Mouse (Mus musculus): Measurements from ENCODE around the gene Mrpl34.

The Mrpl34 gene

DNA sequence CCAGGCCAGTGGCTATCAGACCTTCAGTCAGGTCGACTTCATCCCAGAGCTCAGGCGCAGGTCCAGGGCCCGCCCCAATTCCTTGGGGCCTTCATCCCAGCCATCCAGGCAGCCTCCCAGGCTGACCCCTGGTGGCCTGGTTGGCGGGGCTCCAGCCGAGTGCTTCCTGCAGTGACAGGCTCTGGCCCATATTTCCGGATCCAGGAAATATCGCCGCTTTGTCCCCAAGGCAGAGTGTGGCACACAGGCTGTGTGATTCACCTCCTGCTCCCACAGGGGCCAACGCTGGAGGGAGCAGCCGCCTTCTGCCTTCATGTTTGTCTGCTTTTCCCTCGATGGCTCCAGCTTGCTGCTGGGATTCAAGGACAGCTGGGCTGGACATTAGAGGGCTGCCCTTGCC lies 31.7 kb downstream of the Mrpl34 start:
- no peak for DNase-seq (ENCODE audit: low read depth)

DNA sequence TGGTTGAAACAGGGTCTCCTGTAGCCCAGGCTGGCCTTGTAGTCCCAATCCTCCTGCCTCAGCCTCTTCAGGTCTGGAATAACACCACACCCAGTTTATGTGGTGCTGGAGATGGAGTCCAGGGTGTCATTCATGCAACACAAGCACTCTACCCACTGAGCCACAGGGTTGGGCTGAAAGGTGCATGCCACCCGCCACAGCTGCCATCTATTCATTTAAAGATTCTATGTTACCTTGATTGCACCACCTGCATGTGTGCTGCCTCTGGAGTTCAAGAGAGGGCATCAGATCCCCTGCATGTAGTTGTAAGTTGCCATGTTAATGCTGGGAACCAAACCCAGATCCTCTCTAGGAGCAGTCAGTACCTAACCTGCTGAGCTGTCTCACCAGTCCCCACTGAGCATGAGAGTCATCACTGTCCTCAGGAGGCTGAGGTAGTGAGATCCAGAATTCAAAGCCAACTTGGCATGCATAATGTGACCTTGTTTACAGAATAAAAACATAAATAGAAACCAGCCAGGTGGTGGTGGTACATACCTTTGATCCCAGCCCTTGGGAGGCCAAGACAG lies 32.4 kb downstream of the Mrpl34 start:
- DNase-seq (ENCODE audit: low read depth), result no peak

DNA sequence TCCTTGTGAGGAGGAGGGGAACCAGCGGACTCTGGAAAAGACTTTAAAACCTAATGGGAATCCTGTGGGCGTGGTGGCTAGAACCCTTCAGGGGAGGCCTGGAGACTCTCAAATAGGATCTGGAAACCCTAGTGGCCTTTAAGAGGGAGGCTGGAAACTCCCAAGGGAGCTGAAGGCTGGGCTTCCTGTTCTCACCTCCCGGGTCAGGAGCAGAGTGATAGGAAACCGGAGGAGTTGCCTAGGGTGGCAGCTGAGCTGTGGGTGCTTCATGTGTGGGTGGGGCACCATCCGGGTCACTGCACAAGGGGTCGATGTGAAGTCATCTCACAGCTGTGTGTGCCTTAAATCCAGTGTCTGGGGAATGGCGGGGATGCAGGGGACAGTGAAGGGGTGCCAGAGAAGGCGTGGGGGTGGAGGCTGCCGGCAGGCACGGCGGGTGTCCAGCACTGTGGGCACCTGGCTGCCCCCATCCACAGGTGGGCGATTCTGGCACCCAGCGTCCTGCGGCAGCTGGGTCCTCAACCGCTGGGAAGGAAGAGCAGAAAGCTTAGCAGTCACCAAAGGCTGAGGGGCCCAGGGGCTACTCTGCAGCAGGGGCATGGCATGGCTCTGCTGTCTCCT lies 33.2 kb downstream of the Mrpl34 start:
- DNase-seq (ENCODE audit: low read depth), result no peak

DNA sequence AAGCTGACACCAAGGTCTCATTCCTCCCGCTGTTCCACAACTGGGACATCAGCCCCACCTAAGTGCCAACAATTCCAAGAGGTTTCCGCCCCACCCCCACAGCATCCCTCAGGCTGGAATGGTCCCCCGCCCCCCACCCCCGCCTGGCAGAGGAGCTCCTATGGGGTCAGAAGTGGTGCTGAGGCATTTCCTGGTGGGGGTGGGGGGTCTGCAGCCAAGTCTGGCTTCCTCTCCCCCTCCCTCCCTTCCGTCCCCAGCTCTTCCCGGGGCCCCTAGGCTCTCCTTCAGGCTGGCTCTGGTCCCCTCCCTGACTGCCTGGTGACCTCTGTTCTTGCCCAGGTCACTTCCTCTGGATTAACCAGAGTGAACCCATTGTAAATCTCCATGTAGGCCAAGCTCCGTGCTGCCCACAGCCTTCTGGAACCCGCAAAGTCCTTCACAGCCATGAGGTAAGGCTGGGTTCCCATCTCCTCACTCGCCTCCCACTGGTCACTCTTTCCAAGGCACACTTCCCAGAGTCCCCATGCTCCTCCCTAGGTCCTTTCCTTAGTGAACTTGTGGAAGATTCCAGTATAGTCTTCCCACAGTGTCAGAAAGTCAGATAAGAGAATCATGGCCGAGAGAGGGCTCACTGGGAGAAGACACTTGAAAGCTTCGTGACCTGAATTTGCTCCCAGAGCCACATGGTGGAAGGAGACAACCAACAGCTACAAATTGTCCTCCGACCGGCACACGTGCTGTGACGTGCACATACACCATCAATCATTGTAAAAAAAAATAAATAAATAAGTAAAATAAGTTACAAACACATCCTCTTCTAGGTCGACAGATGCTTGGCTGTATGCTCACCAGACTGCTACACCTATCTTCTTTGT lies 34.3 kb downstream of the Mrpl34 start:
- no peak for DNase-seq (ENCODE audit: low read depth)

DNA sequence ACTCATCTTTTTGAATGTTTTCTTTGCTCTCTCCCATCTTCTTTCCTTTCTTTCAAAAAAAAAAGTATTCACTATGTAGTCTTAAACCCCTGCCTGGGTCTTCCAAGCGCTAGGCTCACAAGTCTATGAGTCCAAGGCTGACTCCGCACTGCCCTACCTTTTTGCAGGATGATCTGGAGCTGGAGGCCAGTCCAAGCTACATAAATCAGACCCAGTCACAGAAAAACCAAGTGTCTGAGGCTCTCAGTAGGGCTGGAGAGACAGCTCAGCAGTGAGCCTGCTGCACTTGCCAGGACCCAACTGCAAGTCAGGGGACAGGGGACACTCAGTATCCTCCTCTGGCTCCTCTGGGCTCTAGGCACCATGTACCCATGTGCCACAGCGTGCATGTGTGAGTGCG lies 39.6 kb downstream of the Mrpl34 start:
- DNase-seq (ENCODE audit: low read depth), result no peak

DNA sequence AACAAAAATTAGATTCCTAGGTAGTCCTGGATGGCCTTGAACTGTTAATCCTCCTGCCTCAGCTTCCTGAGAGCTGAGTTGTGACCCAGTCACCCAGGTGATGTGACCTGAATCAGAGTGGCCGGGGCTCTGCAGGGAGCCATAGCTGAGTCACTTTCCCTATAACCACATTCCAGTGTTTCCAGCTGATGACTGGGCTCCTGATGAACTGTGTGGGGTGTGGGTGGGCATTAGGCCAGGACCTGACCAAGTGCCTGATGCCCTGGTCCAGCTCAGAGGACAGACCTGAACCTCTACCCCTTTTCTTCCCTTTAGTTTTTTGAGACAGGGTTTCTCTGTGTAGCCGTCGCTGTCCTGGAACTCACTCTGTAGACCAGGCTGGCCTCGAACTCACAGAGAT lies 40.6 kb downstream of the Mrpl34 start:
- no peak for DNase-seq (ENCODE audit: low read depth)

DNA sequence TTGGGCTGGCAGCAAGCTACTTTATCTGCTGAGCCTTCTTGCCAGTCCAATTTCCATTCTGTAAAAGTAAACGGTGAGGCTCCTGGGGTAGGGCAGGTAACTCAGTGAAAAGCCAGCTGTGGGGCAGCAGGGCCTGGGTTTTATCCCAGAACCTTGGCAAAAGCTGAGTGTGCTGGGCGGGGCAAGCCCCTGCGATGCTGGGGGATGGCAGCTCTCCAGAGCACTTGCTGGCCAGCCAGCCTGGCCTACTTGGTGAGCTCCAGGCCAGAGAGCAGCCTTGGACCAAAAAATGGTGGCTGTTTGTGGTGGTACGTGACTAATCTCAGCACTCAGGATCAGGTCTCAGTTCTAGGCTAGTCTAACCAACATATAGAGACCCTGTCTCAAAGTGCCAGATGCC lies 41.2 kb downstream of the Mrpl34 start:
- DNase-seq (ENCODE audit: low read depth), result no peak

DNA sequence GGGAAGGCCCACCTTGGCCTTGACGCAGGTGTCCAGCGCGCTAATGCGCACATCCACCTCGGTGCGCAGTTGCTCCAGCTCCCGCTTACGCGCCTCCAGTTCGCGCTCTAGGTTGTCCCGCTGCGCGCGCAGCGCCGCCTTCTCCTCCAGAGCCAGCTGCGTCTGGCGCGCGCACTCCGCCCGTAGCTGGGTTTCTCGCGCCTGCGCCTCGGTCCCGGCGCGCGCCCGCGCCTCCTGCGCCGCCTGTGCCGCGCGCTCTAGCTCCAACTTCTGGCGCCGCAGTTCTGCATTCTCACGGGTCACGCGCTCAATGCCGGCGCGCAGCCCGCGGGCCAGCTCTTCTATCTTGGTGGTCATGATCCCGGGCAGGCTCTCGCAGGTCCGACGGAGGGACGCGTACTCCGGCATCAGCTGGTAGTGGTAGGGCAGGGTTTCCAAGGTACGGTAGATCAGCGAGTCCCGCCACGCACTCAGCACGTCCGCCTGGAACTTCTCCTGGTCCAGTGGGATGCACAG lies 42.9 kb downstream of the Mrpl34 start:
- peak; percentile 63 for DNase-seq (ENCODE audit: low read depth)

DNA sequence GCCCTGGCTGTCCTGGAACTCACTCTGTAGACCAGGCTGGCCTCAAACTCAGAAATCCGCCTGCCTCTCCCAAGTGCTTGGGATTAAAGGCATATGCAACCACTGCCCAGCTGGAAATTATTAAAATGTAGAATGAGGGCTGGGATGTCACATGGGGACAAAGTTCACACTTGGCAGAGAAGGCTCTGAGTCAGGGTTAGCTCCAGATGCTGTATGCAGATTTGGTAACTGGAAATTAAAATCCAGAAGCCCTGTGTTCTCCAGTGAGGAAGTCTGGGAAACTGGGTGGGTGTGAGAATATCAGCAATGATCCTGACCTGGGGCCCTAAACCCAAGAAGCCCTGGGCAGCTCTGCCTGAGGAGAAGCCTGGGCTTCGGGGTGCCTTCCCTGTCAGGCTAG lies 44.6 kb downstream of the Mrpl34 start:
- DNase-seq (ENCODE audit: low read depth), result no peak

DNA sequence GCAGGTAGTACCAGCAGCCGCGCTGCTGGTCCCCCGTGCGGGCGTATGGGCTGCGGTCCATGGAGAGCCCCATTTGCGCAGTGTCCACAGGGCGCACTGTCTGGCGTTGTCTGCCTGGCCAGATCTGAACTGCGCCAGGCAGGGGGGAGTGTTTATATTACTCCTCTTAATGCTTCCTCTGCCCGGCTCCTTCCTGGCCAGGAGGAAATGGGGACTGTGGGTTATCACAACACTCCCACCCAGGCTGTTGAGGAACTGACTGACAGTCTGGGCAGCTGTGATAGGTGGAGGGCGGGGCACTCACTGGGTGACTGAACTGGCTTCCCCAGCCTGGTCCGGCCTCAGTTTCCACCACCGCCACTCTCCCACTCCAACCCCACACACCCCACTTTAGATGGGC lies 46.9 kb downstream of the Mrpl34 start, which contains the start of gene Plvap:
Gene Plvap, minus strand, starts transcription at position 109 of the 400 bp plus-strand sequence.
- peak; percentile 64 for DNase-seq (ENCODE audit: low read depth)

DNA sequence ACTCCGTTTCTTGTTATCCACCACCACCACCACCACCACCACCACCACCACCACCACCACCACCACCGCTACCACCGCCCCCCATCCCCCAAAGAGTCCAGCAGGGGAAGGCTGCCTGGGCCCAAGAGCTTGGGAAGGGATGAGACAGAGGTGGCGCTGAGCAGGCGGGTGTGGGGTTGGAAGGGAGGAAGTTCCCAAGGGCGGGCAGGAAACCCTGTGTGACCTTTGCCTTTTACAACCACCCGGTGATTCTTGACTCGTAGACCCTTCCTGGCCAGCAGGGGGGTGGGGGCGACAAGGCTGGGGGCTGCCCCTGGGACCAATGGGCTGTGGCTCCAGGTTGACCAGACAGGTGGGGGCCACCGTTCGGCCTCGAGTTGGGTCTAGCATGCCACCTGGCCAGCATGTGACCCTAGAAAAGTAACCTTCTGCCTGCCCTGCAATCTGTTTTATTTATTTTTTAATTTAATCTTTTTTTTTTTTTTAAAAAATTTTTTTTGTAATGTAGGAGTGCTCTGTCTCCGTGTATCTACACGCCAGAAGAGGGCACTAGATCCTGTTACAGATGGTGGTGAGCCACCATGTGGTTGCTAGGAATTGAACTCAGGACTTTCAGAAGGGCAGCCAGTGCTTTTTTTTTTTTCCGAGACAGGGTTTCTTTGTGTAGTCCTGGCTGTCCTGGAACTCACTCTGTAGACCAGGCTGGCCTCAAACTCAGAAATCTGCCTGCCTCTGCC lies 48.4 kb downstream of the Mrpl34 start:
- no peak for DNase-seq (ENCODE audit: low read depth)

DNA sequence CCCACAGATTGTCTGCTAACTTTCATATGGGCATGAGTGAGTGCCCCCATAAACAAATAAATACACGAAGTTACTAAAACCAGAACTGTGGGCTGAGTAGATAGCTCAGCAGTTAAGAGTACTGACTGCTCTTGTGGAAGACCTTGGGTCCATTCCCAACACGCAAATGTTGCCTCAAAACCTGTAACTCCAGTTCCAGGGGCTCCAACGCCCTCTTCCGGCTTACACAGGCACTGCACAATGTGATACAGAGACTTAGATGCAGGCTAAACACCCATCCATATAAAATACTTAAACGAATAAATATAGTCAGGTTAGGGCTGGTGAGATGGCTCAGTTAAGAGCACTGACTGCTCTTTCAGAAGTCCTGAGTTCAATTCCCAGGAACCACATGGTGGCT lies 50.3 kb downstream of the Mrpl34 start:
- DNase-seq (ENCODE audit: low read depth), result no peak

Data from c-Kit-positive CD71-positive TER-119-negative erythroid progenitor cells, embryonic 14.5 days (primary cell).